Mouse (Mus musculus): Measurements from ENCODE around the gene Phactr2. TPM values are rescaled to one million over a fixed set of nuclear protein-coding genes. Genes with fewer than 3 reads are reported as not detected.

Phactr2 gene
- total and polyA plus RNA-seq, 3 experiments = 0.33 TPM; not detected in 2

GRCm38 (mm10) chr10:13429240-13429639 lies 45.0 kb downstream of the Phactr2 start:
- ATAC-seq (ENCODE audit: extremely low read depth, insufficient number of reproducible peaks, low FRiP score, poor library complexity, severe bottlenecking) = no peak
- no peaks in the 10 kb centered on the region for H3K36me3 ChIP-seq (replicated peaks)
- TF ChIP-seq CTCF (IDR thresholded peaks at IDR 0.05; ENCODE audit: low read depth, low read length) (no peak), GATA1 (IDR thresholded peaks at IDR 0.05; ENCODE audit: borderline replicate concordance, low read length) (no peak), TAL1 (conservative IDR thresholded peaks at IDR 0.05; ENCODE audit: low read depth, low read length) (no peak), GATA2 (IDR thresholded peaks at IDR 0.05; ENCODE audit: borderline replicate concordance, low read depth, low read length) (no peak), POLR2AphosphoS5 (IDR thresholded peaks at IDR 0.05; ENCODE audit: insufficient replicate concordance, low read depth, low read length) (no peak)
- H3K4me1 ChIP-seq (ENCODE audit: insufficient read depth, low read depth, low read length) = no peaks in the 10 kb centered on the region
- H3K9me3 ChIP-seq (replicated peaks) = no peaks in the 10 kb centered on the region
- no peak overlapping the region for H3K4me3 ChIP-seq (ENCODE audit: low read depth, low read length)
- H3K27me3 ChIP-seq (ENCODE audit: insufficient read depth, low read length) = peaks cover 6% of the 10 kb centered on the region
- DNase-seq (ENCODE audit: low spot score) = no peak

GRCm38 (mm10) chr10:13428536-13428935 lies 45.7 kb downstream of the Phactr2 start:
- Histone ChIP-seq H3K9me3 (replicated peaks) (no peaks in the 10 kb centered on the region), H3K27me3 (ENCODE audit: insufficient read depth, low read length) (peaks cover 6% of the 10 kb centered on the region), H3K4me1 (ENCODE audit: insufficient read depth, low read depth, low read length) (no peaks in the 10 kb centered on the region), H3K4me3 (ENCODE audit: low read depth, low read length) (no peak overlapping the region), H3K36me3 (replicated peaks) (no peaks in the 10 kb centered on the region)
- TF ChIP-seq GATA2 (IDR thresholded peaks at IDR 0.05; ENCODE audit: borderline replicate concordance, low read depth, low read length) = no peak
- TF ChIP-seq GATA1 (IDR thresholded peaks at IDR 0.05; ENCODE audit: borderline replicate concordance, low read length) = no peak
- TF ChIP-seq TAL1 (conservative IDR thresholded peaks at IDR 0.05; ENCODE audit: low read depth, low read length) = no peak
- no peak for TF ChIP-seq CTCF (IDR thresholded peaks at IDR 0.05; ENCODE audit: low read depth, low read length)
- TF ChIP-seq POLR2AphosphoS5 (IDR thresholded peaks at IDR 0.05; ENCODE audit: insufficient replicate concordance, low read depth, low read length) = no peak
- ATAC-seq (ENCODE audit: extremely low read depth, insufficient number of reproducible peaks, low FRiP score, poor library complexity, severe bottlenecking) (no peak), DNase-seq (ENCODE audit: low spot score) (no peak)

- DNase-seq (ENCODE audit: low spot score) = no peak
- no peaks in the 10 kb centered on the region for H3K4me1 ChIP-seq (ENCODE audit: insufficient read depth, low read depth, low read length)
- peaks cover 6% of the 10 kb centered on the region for H3K27me3 ChIP-seq (ENCODE audit: insufficient read depth, low read length)
- H3K4me3 ChIP-seq (ENCODE audit: low read depth, low read length) = no peak overlapping the region
- TF ChIP-seq GATA2 (IDR thresholded peaks at IDR 0.05; ENCODE audit: borderline replicate concordance, low read depth, low read length) (no peak), TAL1 (conservative IDR thresholded peaks at IDR 0.05; ENCODE audit: low read depth, low read length) (no peak), GATA1 (IDR thresholded peaks at IDR 0.05; ENCODE audit: borderline replicate concordance, low read length) (no peak)
- H3K36me3 ChIP-seq (replicated peaks) = no peaks in the 10 kb centered on the region
- H3K9me3 ChIP-seq (replicated peaks) = no peaks in the 10 kb centered on the region
- no peak for ATAC-seq (ENCODE audit: extremely low read depth, insufficient number of reproducible peaks, low FRiP score, poor library complexity, severe bottlenecking)
These were observed 46.6 kb downstream of the Phactr2 start for GRCm38 (mm10) chr10:13427599-13427998.

GRCm38 (mm10) chr10:13425198-13425597 lies 49.0 kb downstream of the Phactr2 start:
- Histone ChIP-seq H3K4me3 (ENCODE audit: low read depth, low read length) (no peak overlapping the region), H3K27me3 (ENCODE audit: insufficient read depth, low read length) (peaks cover 5% of the 10 kb centered on the region), H3K9me3 (replicated peaks) (no peaks in the 10 kb centered on the region), H3K36me3 (replicated peaks) (no peaks in the 10 kb centered on the region), H3K4me1 (ENCODE audit: insufficient read depth, low read depth, low read length) (no peaks in the 10 kb centered on the region)
- TF ChIP-seq GATA1 (IDR thresholded peaks at IDR 0.05; ENCODE audit: borderline replicate concordance, low read length) (no peak), POLR2AphosphoS5 (IDR thresholded peaks at IDR 0.05; ENCODE audit: insufficient replicate concordance, low read depth, low read length) (no peak), TAL1 (conservative IDR thresholded peaks at IDR 0.05; ENCODE audit: low read depth, low read length) (no peak), CTCF (IDR thresholded peaks at IDR 0.05; ENCODE audit: low read depth, low read length) (no peak), GATA2 (IDR thresholded peaks at IDR 0.05; ENCODE audit: borderline replicate concordance, low read depth, low read length) (no peak)
- no peak for DNase-seq (ENCODE audit: low spot score)
- no peak for ATAC-seq (ENCODE audit: extremely low read depth, insufficient number of reproducible peaks, low FRiP score, poor library complexity, severe bottlenecking)

GRCm38 (mm10) chr10:13424508-13424907 lies 49.7 kb downstream of the Phactr2 start:
- ATAC-seq (ENCODE audit: extremely low read depth, insufficient number of reproducible peaks, low FRiP score, poor library complexity, severe bottlenecking) (no peak), DNase-seq (ENCODE audit: low spot score) (no peak)
- Histone ChIP-seq H3K27me3 (ENCODE audit: insufficient read depth, low read length) (peaks cover 5% of the 10 kb centered on the region), H3K9me3 (replicated peaks) (no peaks in the 10 kb centered on the region), H3K36me3 (replicated peaks) (no peaks in the 10 kb centered on the region), H3K4me1 (ENCODE audit: insufficient read depth, low read depth, low read length) (no peaks in the 10 kb centered on the region), H3K4me3 (ENCODE audit: low read depth, low read length) (no peak overlapping the region)
- TF ChIP-seq GATA2 (IDR thresholded peaks at IDR 0.05; ENCODE audit: borderline replicate concordance, low read depth, low read length) (no peak), POLR2AphosphoS5 (IDR thresholded peaks at IDR 0.05; ENCODE audit: insufficient replicate concordance, low read depth, low read length) (no peak), CTCF (IDR thresholded peaks at IDR 0.05; ENCODE audit: low read depth, low read length) (no peak), TAL1 (conservative IDR thresholded peaks at IDR 0.05; ENCODE audit: low read depth, low read length) (no peak), GATA1 (IDR thresholded peaks at IDR 0.05; ENCODE audit: borderline replicate concordance, low read length) (no peak)

GRCm38 (mm10) chr10:13424015-13424414 lies 50.2 kb downstream of the Phactr2 start:
- Histone ChIP-seq H3K4me1 (ENCODE audit: insufficient read depth, low read depth, low read length) (no peaks in the 10 kb centered on the region), H3K9me3 (replicated peaks) (no peaks in the 10 kb centered on the region), H3K4me3 (ENCODE audit: low read depth, low read length) (no peak overlapping the region), H3K36me3 (replicated peaks) (no peaks in the 10 kb centered on the region), H3K27me3 (ENCODE audit: insufficient read depth, low read length) (peaks cover 5% of the 10 kb centered on the region)
- ATAC-seq (ENCODE audit: extremely low read depth, insufficient number of reproducible peaks, low FRiP score, poor library complexity, severe bottlenecking) (no peak), DNase-seq (ENCODE audit: low spot score) (no peak)
- TF ChIP-seq GATA1 (IDR thresholded peaks at IDR 0.05; ENCODE audit: borderline replicate concordance, low read length) = no peak
- no peak for TF ChIP-seq CTCF (IDR thresholded peaks at IDR 0.05; ENCODE audit: low read depth, low read length)
- no peak for TF ChIP-seq TAL1 (conservative IDR thresholded peaks at IDR 0.05; ENCODE audit: low read depth, low read length)
- no peak for TF ChIP-seq POLR2AphosphoS5 (IDR thresholded peaks at IDR 0.05; ENCODE audit: insufficient replicate concordance, low read depth, low read length)

GRCm38 (mm10) chr10:13422121-13422520 lies 52.1 kb downstream of the Phactr2 start:
- DNase-seq (ENCODE audit: low spot score) = no peak
- no peaks in the 10 kb centered on the region for H3K9me3 ChIP-seq (replicated peaks)
- no peaks in the 10 kb centered on the region for H3K4me1 ChIP-seq (ENCODE audit: insufficient read depth, low read depth, low read length)
- no peak overlapping the region for H3K4me3 ChIP-seq (ENCODE audit: low read depth, low read length)
- ATAC-seq (ENCODE audit: extremely low read depth, insufficient number of reproducible peaks, low FRiP score, poor library complexity, severe bottlenecking) = no peak
- H3K36me3 ChIP-seq (replicated peaks) = no peaks in the 10 kb centered on the region
- TF ChIP-seq CTCF (IDR thresholded peaks at IDR 0.05; ENCODE audit: low read depth, low read length) (no peak), GATA1 (IDR thresholded peaks at IDR 0.05; ENCODE audit: borderline replicate concordance, low read length) (no peak), POLR2AphosphoS5 (IDR thresholded peaks at IDR 0.05; ENCODE audit: insufficient replicate concordance, low read depth, low read length) (no peak), TAL1 (conservative IDR thresholded peaks at IDR 0.05; ENCODE audit: low read depth, low read length) (no peak), GATA2 (IDR thresholded peaks at IDR 0.05; ENCODE audit: borderline replicate concordance, low read depth, low read length) (no peak)
- peaks cover 5% of the 10 kb centered on the region for H3K27me3 ChIP-seq (ENCODE audit: insufficient read depth, low read length)
